Mouse (Mus musculus) testis, adult 2 months (tissue): ENCODE measurements around the gene Gm49601. TPM values are rescaled to one million over a fixed set of nuclear protein-coding genes. Genes with fewer than 3 reads are reported as not detected.

Experiments used
- H3K27ac ChIP-seq: fragments of 200-500 bp; 2 replicates; pipeline ENCODE4 v1.5.1; 2012; ENCODE audit warnings: low read depth, low read length; ENCODE audit not compliant: control insufficient read depth, insufficient read depth
- H3K27me3 ChIP-seq: fragments of 200-500 bp; 2 replicates; pipeline ENCODE4 v1.6.1; 2012; ENCODE audit warnings: mild to moderate bottlenecking, low read length, moderate library complexity; ENCODE audit not compliant: control insufficient read depth, insufficient read depth
- H3K36me3 ChIP-seq: fragments of 200-500 bp; 2 replicates; pipeline ENCODE4 v1.6.1; 2012; ENCODE audit warnings: mild to moderate bottlenecking, low read length; ENCODE audit not compliant: control insufficient read depth, insufficient read depth
- H3K4me1 ChIP-seq: fragments of 200-500 bp; 2 replicates; pipeline ENCODE4 v1.6.1; 2012; ENCODE audit warnings: low read length; ENCODE audit not compliant: control insufficient read depth, insufficient read depth
- H3K4me3 ChIP-seq: fragments of 200-500 bp; 2 replicates; pipeline ENCODE4 v1.5.1; 2012; ENCODE audit warnings: low read depth, mild to moderate bottlenecking, low read length, moderate library complexity, mixed read lengths; ENCODE audit not compliant: control insufficient read depth
- CTCF ChIP-seq: fragments of 200-500 bp; IDR thresholded peaks from 2 replicates; pipeline ENCODE4 v1.5.1; 2012; ENCODE audit warnings: low read depth, mild to moderate bottlenecking, inconsistent platforms, low read length, moderate library complexity; ENCODE audit not compliant: control insufficient read depth, insufficient read depth, insufficient replicate concordance
- POLR2A ChIP-seq: fragments of 200-500 bp; IDR thresholded peaks from 2 replicates; pipeline ENCODE4 v1.6.1; 2012; ENCODE audit warnings: low read depth, mild to moderate bottlenecking, inconsistent platforms, low read length, moderate library complexity; ENCODE audit not compliant: control insufficient read depth
- polyA plus RNA-seq: library from polyadenylated mRNA; depleted of rRNA; stranded (reverse); fragments of >200 nt; gene quantifications from 2 replicates; pipeline ENCODE4 v1.2.3, GENCODE M21; 2012; rRNA removed

The Gm49601 gene
- polyA plus RNA-seq, 1 experiment, result 9.5 TPM

- no peaks in the 10 kb centered on the region for H3K36me3 ChIP-seq
- no peak overlapping the region for H3K27ac ChIP-seq
- TF ChIP-seq POLR2A (no peak), CTCF (no peak)
These were observed 52.0 kb downstream of the Gm49601 start for GRCm38 (mm10) chr16:18574196-18574595.

More at GRCm38 (mm10) chr16:18574196-18574595, 52.0 kb downstream of the Gm49601 start:
- no peak overlapping the region for H3K4me3 ChIP-seq
- no peaks in the 10 kb centered on the region for H3K4me1 ChIP-seq
- H3K27me3 ChIP-seq, result no peaks in the 10 kb centered on the region

Other genes with a start within 250 kb of the Gm49601 start
- 4.3 and 4.5 TPM in 2 replicates for gene Txnrd2, start 200.0 kb downstream of the Gm49601 start, polyA plus RNA-seq
- gene Comt, start 199.6 kb downstream of the Gm49601 start, polyA plus RNA-seq, result 12.2 and 20.1 TPM in 2 replicates
- 71.6 and 75.5 TPM in 2 replicates for gene Gnb1l, start 127.7 kb downstream of the Gm49601 start, polyA plus RNA-seq
- gene Rtl10, start 127.5 kb downstream of the Gm49601 start, polyA plus RNA-seq, result 7.0 and 7.1 TPM in 2 replicates
- gene Tbx1, start 35.8 kb downstream of the Gm49601 start, polyA plus RNA-seq, result 4.2 and 6.1 TPM in 2 replicates
- 7.8 and 10.9 TPM in 2 replicates for gene Gp1bb, start 4.0 kb downstream of the Gm49601 start, polyA plus RNA-seq
- gene Sept5, start 3.5 kb upstream of the Gm49601 start, polyA plus RNA-seq, result 62.5 and 63.0 TPM in 2 replicates
- 9.2 and 9.3 TPM in 2 replicates for gene Cldn5, start 150.4 kb upstream of the Gm49601 start, polyA plus RNA-seq
- 588 and 668 TPM in 2 replicates for gene Ufd1, start 185.4 kb upstream of the Gm49601 start, polyA plus RNA-seq
- gene Cdc45, start 185.6 kb upstream of the Gm49601 start, polyA plus RNA-seq, result 35.9 and 40.7 TPM in 2 replicates
- 7.0 and 7.5 TPM in 2 replicates for gene 2510002D24Rik, start 210.2 kb upstream of the Gm49601 start, polyA plus RNA-seq
- gene Gm28539, start 210.2 kb upstream of the Gm49601 start, polyA plus RNA-seq, result not detected in 2 replicates